Mouse (Mus musculus) hindbrain, embryonic 12.5 days (tissue): Measurements from ENCODE around the gene Utf1. TPM values are rescaled to one million over a fixed set of nuclear protein-coding genes. Genes with fewer than 3 reads are reported as not detected.

ENCODE experiments used
- ATAC-seq: fragments of 200-750 bp; cut with Nextera tagmentation; 2 replicates; pipeline ENCODE4 v1.8.0; 2017; ENCODE audit warnings: moderate TSS enrichment; ENCODE audit not compliant: low FRiP score
- H3K27ac ChIP-seq: fragments of 300-500 bp; sonication (generic); 2 replicates; pipeline ENCODE4 v1.5.1; 2016; ENCODE audit warnings: mild to moderate bottlenecking
- H3K27me3 ChIP-seq: fragments of 300-500 bp; sonication (generic); 2 replicates; pipeline ENCODE4 v1.6.1; 2016; ENCODE audit warnings: mild to moderate bottlenecking
- H3K36me3 ChIP-seq: fragments of 300-500 bp; sonication (generic); 2 replicates; pipeline ENCODE4 v1.6.1; 2016; ENCODE audit warnings: mild to moderate bottlenecking
- H3K4me1 ChIP-seq: fragments of 300-500 bp; sonication (generic); 2 replicates; pipeline ENCODE4 v1.6.1; 2016
- H3K4me2 ChIP-seq: fragments of 300-500 bp; sonication (generic); replicated peaks from 2 replicates; pipeline ENCODE4 v1.6.1; 2016; ENCODE audit warnings: mild to moderate bottlenecking
- H3K4me3 ChIP-seq: fragments of 300-500 bp; sonication (generic); 2 replicates; pipeline ENCODE4 v1.5.1; 2016; ENCODE audit warnings: mild to moderate bottlenecking
- H3K9ac ChIP-seq: fragments of 300-500 bp; sonication (generic); 2 replicates; pipeline ENCODE4 v1.6.1; 2016; ENCODE audit warnings: mild to moderate bottlenecking, moderate library complexity
- H3K9me3 ChIP-seq: fragments of 300-500 bp; sonication (generic); replicated peaks from 2 replicates; pipeline ENCODE4 v1.6.1; 2016; ENCODE audit warnings: mild to moderate bottlenecking
- WGBS: fragments of 180-500 bp; shearing (Covaris S2); methylation state at CpG from one replicate; pipeline ENCODE4 v1.1.7; 2016; 5-methylcytosine and 5-hydroxymethylcytosine counted together
- polyA plus RNA-seq: library from polyadenylated mRNA; unstranded; fragments of >200 nt; fragmentation: Nextera tagmentation; extraction: Ambion mirVana; gene quantifications from 2 replicates; pipeline ENCODE4 v1.2.1, GENCODE M21; 2016

The Utf1 gene
- polyA plus RNA-seq: not detected in 2 replicates

- WGBS: 1% methylated on average over 59 of the region's 59 CpGs
- peak within 1 kb of the TSS; percentile 50 for H3K4me2 ChIP-seq
- H3K9ac ChIP-seq: peak within 1 kb of the TSS; percentile 29; the same call in 1 of the 2 replicates
- H3K4me1 ChIP-seq: peaks cover 9% of the 10 kb centered on the region
- peaks cover 79% of the 10 kb centered on the region for H3K27me3 ChIP-seq
- H3K27ac ChIP-seq: no peak within 1 kb of the TSS
- ATAC-seq: 0 out of 2 replicates have a peak, but pooled peaks have one; percentile 26
- H3K36me3 ChIP-seq: no peaks in the 10 kb centered on the region
- no peaks in the 10 kb centered on the region for H3K9me3 ChIP-seq
- H3K4me3 ChIP-seq: peak within 1 kb of the TSS; percentile 32
Measured at GRCm38 (mm10) chr7:139943674-139944281, at the start of gene Utf1. Utf1 (plus strand) TSS chr7:139943789.

GRCm38 (mm10) chr7:139894655-139895557 is 48.7 kb upstream of the Utf1 start, which contains the start of gene Kndc1:
Kndc1 (plus strand) TSS chr7:139894696.
- peaks cover 13% of the 10 kb centered on the region for H3K4me1 ChIP-seq
- peak within 1 kb of the TSS; percentile 53 for H3K4me3 ChIP-seq
- 1% methylated on average over 50 of the region's 50 CpGs for WGBS
- peak; percentile 78 for ATAC-seq
- H3K27ac ChIP-seq: no peak within 1 kb of the TSS
- H3K9ac ChIP-seq: peak within 1 kb of the TSS; percentile 69
- peaks cover 42% of the 10 kb centered on the region for H3K27me3 ChIP-seq
- no peaks in the 10 kb centered on the region for H3K9me3 ChIP-seq
- no peaks in the 10 kb centered on the region for H3K36me3 ChIP-seq
- peak within 1 kb of the TSS; percentile 92 for H3K4me2 ChIP-seq

- H3K27ac ChIP-seq: no peak overlapping the region
- H3K4me1 ChIP-seq: peaks cover 13% of the 10 kb centered on the region
- no peak for ATAC-seq
- no peaks in the 10 kb centered on the region for H3K9me3 ChIP-seq
- H3K4me2 ChIP-seq: 0 out of 2 replicates have a peak overlapping the region, but pooled peaks have one; percentile 92
- WGBS: 83% methylated on average over 7 of the region's 7 CpGs
- H3K27me3 ChIP-seq: peaks cover 42% of the 10 kb centered on the region
- no peak overlapping the region for H3K4me3 ChIP-seq
- H3K9ac ChIP-seq: no peak overlapping the region
- no peaks in the 10 kb centered on the region for H3K36me3 ChIP-seq
Measured at GRCm38 (mm10) chr7:139896271-139896670, 47.3 kb upstream of the Utf1 start.

GRCm38 (mm10) chr7:139896796-139897195 is 46.8 kb upstream of the Utf1 start:
- Histone ChIP-seq H3K4me3 (no peak overlapping the region), H3K4me2 (no peak overlapping the region), H3K9ac (no peak overlapping the region), H3K9me3 (no peaks in the 10 kb centered on the region), H3K4me1 (peaks cover 13% of the 10 kb centered on the region), H3K27me3 (peaks cover 42% of the 10 kb centered on the region), H3K27ac (no peak overlapping the region), H3K36me3 (no peaks in the 10 kb centered on the region)
- 86% methylated on average over 7 of the region's 7 CpGs for WGBS
- no peak for ATAC-seq

- Histone ChIP-seq H3K4me2 (no peak overlapping the region), H3K36me3 (no peaks in the 10 kb centered on the region), H3K9me3 (no peaks in the 10 kb centered on the region), H3K27ac (no peak overlapping the region), H3K27me3 (peaks cover 28% of the 10 kb centered on the region), H3K9ac (no peak overlapping the region), H3K4me3 (no peak overlapping the region), H3K4me1 (peaks cover 13% of the 10 kb centered on the region)
- ATAC-seq: no peak
- WGBS: 89% methylated on average over 2 of the region's 2 CpGs
Measured at GRCm38 (mm10) chr7:139898606-139899005, 45.0 kb upstream of the Utf1 start.

GRCm38 (mm10) chr7:139899505-139899904 is 44.1 kb upstream of the Utf1 start:
- Histone ChIP-seq H3K27ac (no peak overlapping the region), H3K4me1 (peaks cover 8% of the 10 kb centered on the region), H3K9ac (no peak overlapping the region), H3K27me3 (peaks cover 19% of the 10 kb centered on the region), H3K36me3 (no peaks in the 10 kb centered on the region), H3K9me3 (no peaks in the 10 kb centered on the region), H3K4me3 (no peak overlapping the region), H3K4me2 (no peak overlapping the region)
- ATAC-seq: no peak
- WGBS: 86% methylated on average over 7 of the region's 7 CpGs

- no peak overlapping the region for H3K9ac ChIP-seq
- H3K27me3 ChIP-seq: peaks cover 9% of the 10 kb centered on the region
- H3K4me3 ChIP-seq: no peak overlapping the region
- H3K36me3 ChIP-seq: no peaks in the 10 kb centered on the region
- no peak overlapping the region for H3K4me2 ChIP-seq
- no peak for ATAC-seq
- 96% methylated on average over 7 of the region's 7 CpGs for WGBS
- H3K4me1 ChIP-seq: peaks cover 8% of the 10 kb centered on the region; the same call in 1 of the 2 replicates
- no peaks in the 10 kb centered on the region for H3K9me3 ChIP-seq
- H3K27ac ChIP-seq: no peak overlapping the region
Measured at GRCm38 (mm10) chr7:139900456-139900855, 43.1 kb upstream of the Utf1 start.

GRCm38 (mm10) chr7:139900896-139901295 is 42.7 kb upstream of the Utf1 start:
- no peak for ATAC-seq
- Histone ChIP-seq H3K9me3 (no peaks in the 10 kb centered on the region), H3K27me3 (peaks cover 6% of the 10 kb centered on the region; the same call in 1 of the 2 replicates), H3K4me2 (no peak overlapping the region), H3K27ac (no peak overlapping the region), H3K4me3 (no peak overlapping the region), H3K4me1 (peaks cover 12% of the 10 kb centered on the region; the same call in 1 of the 2 replicates), H3K36me3 (no peaks in the 10 kb centered on the region), H3K9ac (no peak overlapping the region)
- WGBS: 86% methylated on average over 6 of the region's 6 CpGs

- no peak overlapping the region for H3K4me2 ChIP-seq
- no peak for ATAC-seq
- peaks cover 6% of the 10 kb centered on the region; the same call in 1 of the 2 replicates for H3K27me3 ChIP-seq
- H3K36me3 ChIP-seq: no peaks in the 10 kb centered on the region
- WGBS: 11% methylated on average over 1 of the region's 1 CpGs
- H3K4me1 ChIP-seq: peaks cover 12% of the 10 kb centered on the region; the same call in 1 of the 2 replicates
- H3K9me3 ChIP-seq: no peaks in the 10 kb centered on the region
- H3K9ac ChIP-seq: no peak overlapping the region
- no peak overlapping the region for H3K4me3 ChIP-seq
- no peak overlapping the region for H3K27ac ChIP-seq
Measured at GRCm38 (mm10) chr7:139901981-139902380, 41.6 kb upstream of the Utf1 start.

- WGBS: 18% methylated on average over 6 of the region's 6 CpGs
- peak overlapping the region; percentile 31; the same call in 1 of the 2 replicates for H3K27ac ChIP-seq
- no peak overlapping the region for H3K9ac ChIP-seq
Measured at GRCm38 (mm10) chr7:139905261-139905660, 38.3 kb upstream of the Utf1 start.

GRCm38 (mm10) chr7:139905661-139906060 is 37.9 kb upstream of the Utf1 start:
- Histone ChIP-seq H3K27me3 (peaks cover 6% of the 10 kb centered on the region; the same call in 1 of the 2 replicates), H3K9ac (no peak overlapping the region), H3K9me3 (no peaks in the 10 kb centered on the region), H3K27ac (no peak overlapping the region), H3K4me3 (no peak overlapping the region), H3K36me3 (no peaks in the 10 kb centered on the region), H3K4me1 (peaks cover 27% of the 10 kb centered on the region), H3K4me2 (peak overlapping the region; percentile 34)
- WGBS: 10% methylated on average over 6 of the region's 6 CpGs
- ATAC-seq: no peak

More at GRCm38 (mm10) chr7:139905261-139905660, 38.3 kb upstream of the Utf1 start:
- Histone ChIP-seq H3K27me3 (peaks cover 6% of the 10 kb centered on the region; the same call in 1 of the 2 replicates), H3K4me2 (peak overlapping the region; percentile 34), H3K4me1 (peaks cover 26% of the 10 kb centered on the region), H3K4me3 (no peak overlapping the region), H3K36me3 (no peaks in the 10 kb centered on the region), H3K9me3 (no peaks in the 10 kb centered on the region)
- ATAC-seq: no peak

- 61% methylated on average over 5 of the region's 5 CpGs for WGBS
- ATAC-seq: no peak
Measured at GRCm38 (mm10) chr7:139908176-139908575, 35.4 kb upstream of the Utf1 start.

More at GRCm38 (mm10) chr7:139908176-139908575, 35.4 kb upstream of the Utf1 start:
- no peaks in the 10 kb centered on the region for H3K36me3 ChIP-seq
- H3K9ac ChIP-seq: 0 out of 2 replicates have a peak overlapping the region, but pooled peaks have one; percentile 13
- no peak overlapping the region for H3K27ac ChIP-seq
- H3K4me1 ChIP-seq: peaks cover 27% of the 10 kb centered on the region
- H3K4me2 ChIP-seq: no peak overlapping the region
- no peak overlapping the region for H3K4me3 ChIP-seq
- H3K9me3 ChIP-seq: no peaks in the 10 kb centered on the region
- H3K27me3 ChIP-seq: peaks cover 27% of the 10 kb centered on the region
